Comparison of ENCODE assay signal across 11 mouse cellular contexts in genomic region chr6:148916817-148917216, GRCm38 (mm10). TPM values are rescaled to one million over a fixed set of nuclear protein-coding genes. Genes with fewer than 3 reads are reported as not detected.
DNase-seq lines count a peak whose midpoint lies in the region; ATAC-seq and TF ChIP-seq lines count a peak whose summit lies in the region.
"Had no signal": no experiment of that assay in that cellular context is flagged by ENCODE, and none has a peak within 500 bp of the region (broad histone marks: within the 10 kb centered on the region; RNA-seq: fewer than 3 reads in every experiment).

No protein-coding gene starts in this region.

- no peak for TF ChIP-seq EP300 in stomach, postnatal 0 days (optimal IDR thresholded peaks at IDR 0.05)

- no peak overlapping the region for H3K27ac ChIP-seq in neural tube, embryonic 11.5 days (ENCODE audit: low read depth, low read length)
- no peak overlapping the region for H3K27ac ChIP-seq in neural tube, embryonic 15.5 days (replicated peaks)
- no peak overlapping the region for H3K27ac ChIP-seq in stomach, postnatal 0 days (replicated peaks)

- TF ChIP-seq CTCF in stomach, postnatal 0 days (IDR thresholded peaks at IDR 0.05; ENCODE audit: low read depth) = peak; percentile 72

- H3K9ac ChIP-seq in neural tube, embryonic 11.5 days (ENCODE audit: low read length) = no peak overlapping the region
- no peak overlapping the region for H3K9ac ChIP-seq in neural tube, embryonic 15.5 days (replicated peaks)
- no peak overlapping the region for H3K9ac ChIP-seq in stomach, postnatal 0 days (ENCODE audit: low read length)

- no peak overlapping the region for H3K4me2 ChIP-seq in neural tube, embryonic 11.5 days (ENCODE audit: low read depth)
- H3K4me2 ChIP-seq in neural tube, embryonic 15.5 days = no peak overlapping the region
- H3K4me2 ChIP-seq in stomach, postnatal 0 days (replicated peaks; ENCODE audit: low read depth) = no peak overlapping the region

- no peak for ATAC-seq in neural tube, embryonic 11.5 days (ENCODE audit: insufficient read depth, low FRiP score, low TSS enrichment)
- no peak for ATAC-seq in neural tube, embryonic 15.5 days (ENCODE audit: low FRiP score)
- ATAC-seq in stomach, postnatal 0 days (ENCODE audit: low FRiP score, low TSS enrichment) = no peak
- ATAC-seq: forebrain, embryonic 16.5 days had no signal

- WGBS in neural tube, embryonic 11.5 days = 37% methylated on average over 3 of the region's 3 CpGs
- 42% methylated on average over 3 of the region's 3 CpGs for WGBS in neural tube, embryonic 15.5 days
- WGBS in stomach, postnatal 0 days = 35% methylated on average over 3 of the region's 3 CpGs

- intact Hi-C loops in heart, postnatal 14 days (cut with DNase I) = loop anchor here (10.0 kb wide), 1 partner anchor 702 kb away; the partner anchor contains the start of gene Ergic2

- no peaks in the 10 kb centered on the region for H3K4me1 ChIP-seq in neural tube, embryonic 11.5 days (ENCODE audit: control insufficient read depth, insufficient read depth, low read length)
- no peaks in the 10 kb centered on the region for H3K4me1 ChIP-seq in neural tube, embryonic 15.5 days
- H3K4me1 ChIP-seq in stomach, postnatal 0 days (replicated peaks; ENCODE audit: control insufficient read depth, insufficient read depth) = no peaks in the 10 kb centered on the region

- H3K4me3 ChIP-seq in neural tube, embryonic 11.5 days (ENCODE audit: low read depth, low read length) = no peak overlapping the region
- H3K4me3 ChIP-seq in neural tube, embryonic 15.5 days (replicated peaks) = no peak overlapping the region
- no peak overlapping the region for H3K4me3 ChIP-seq in stomach, postnatal 0 days (ENCODE audit: low read depth, low read length)

- no peaks in the 10 kb centered on the region; the same call in 1 of the 2 replicates for H3K36me3 ChIP-seq in neural tube, embryonic 11.5 days (ENCODE audit: control insufficient read depth, insufficient read depth, low read length)
- no peaks in the 10 kb centered on the region for H3K36me3 ChIP-seq in neural tube, embryonic 15.5 days
- no peaks in the 10 kb centered on the region for H3K36me3 ChIP-seq in stomach, postnatal 0 days (ENCODE audit: control insufficient read depth, insufficient read depth, low read length)

- DNase-seq in heart, postnatal 14 days = peak; percentile 4 to 9
- no peak for DNase-seq in heart, adult 11 months
- peak; percentile 25 for DNase-seq in neural tube, embryonic 11.5 days (ENCODE audit: low spot score)
- DNase-seq in brain, adult 2 months (ENCODE audit: low read depth, low spot score) = peak; percentile 27
- DNase-seq in stomach, postnatal 0 days (ENCODE audit: low spot score) = peak; percentile 53
- DNase-seq in ovary, postnatal 36 days (ENCODE audit: low spot score) = no peak
- DNase-seq in natural killer cell, adult 2 months (ENCODE audit: low spot score in 2 of 2) = no peak
- DNase-seq: adrenal gland, adult 8-10 months; kidney, postnatal 25 days had no signal

- no peaks in the 10 kb centered on the region for H3K9me3 ChIP-seq in neural tube, embryonic 11.5 days (ENCODE audit: control insufficient read depth, low read length)
- no peaks in the 10 kb centered on the region for H3K9me3 ChIP-seq in neural tube, embryonic 15.5 days (replicated peaks)
- H3K9me3 ChIP-seq in stomach, postnatal 0 days (ENCODE audit: control insufficient read depth, low read length) = no peaks in the 10 kb centered on the region

- no peaks in the 10 kb centered on the region for H3K27me3 ChIP-seq in neural tube, embryonic 11.5 days (ENCODE audit: control insufficient read depth, insufficient read depth, low read length)
- H3K27me3 ChIP-seq in neural tube, embryonic 15.5 days (replicated peaks) = no peaks in the 10 kb centered on the region
- no peaks in the 10 kb centered on the region for H3K27me3 ChIP-seq in stomach, postnatal 0 days (ENCODE audit: control insufficient read depth, insufficient read depth, low read length)

RNA-seq across cellular contexts. Expression of gene Caprin2, which starts 20.8 kb away (rescaled TPM):
- total RNA-seq in heart, postnatal 14 days (2021) = 1 to 10 TPM; 5.7 to 6.5 TPM
- 8.6 and 11.9 TPM in 2 replicates for polyA plus RNA-seq in neural tube, embryonic 11.5 days (2014; fragmentation: Nextera tagmentation; extraction: Ambion mirVana)
- polyA plus RNA-seq in neural tube, embryonic 15.5 days (2015; fragmentation: Nextera tagmentation; extraction: Ambion mirVana) = 10.6 and 12.9 TPM in 2 replicates
- 4.0 and 5.0 TPM in 2 replicates for polyA plus RNA-seq in stomach, postnatal 0 days (2015; fragmentation: Nextera tagmentation; extraction: Ambion mirVana)

RNA-seq across cellular contexts. Expression of gene Sinhcaf, which starts 29.4 kb away (rescaled TPM):
- 1 to 10 TPM; 6.4 to 6.9 TPM for total RNA-seq in heart, postnatal 14 days (2021)
- polyA plus RNA-seq in neural tube, embryonic 11.5 days (2014; fragmentation: Nextera tagmentation; extraction: Ambion mirVana) = 258 and 270 TPM in 2 replicates
- 26.7 and 43.3 TPM in 2 replicates for polyA plus RNA-seq in neural tube, embryonic 15.5 days (2015; fragmentation: Nextera tagmentation; extraction: Ambion mirVana)
- polyA plus RNA-seq in stomach, postnatal 0 days (2015; fragmentation: Nextera tagmentation; extraction: Ambion mirVana) = 27.6 and 27.9 TPM in 2 replicates

Comparison
In these comparisons a context has a peak if more than half of its experiments do, and no peak if none do; other contexts are left out.
1. DNase-seq: peak in heart, postnatal 14 days (2 of 2), neural tube, embryonic 11.5 days (single experiment), brain, adult 2 months (single experiment) and stomach, postnatal 0 days (single experiment); none in heart, adult 11 months (single experiment), ovary, postnatal 36 days (single experiment) and natural killer cell, adult 2 months (0 of 2).